Mouse (Mus musculus) natural killer cell, adult 2 months (primary cell): ENCODE results near the gene Arhgef17.

Experiments
- DNase-seq, 2 experiments: peaks; one replicate each; pipeline ENCODE4 v3.0.0; 2022; ENCODE audit warnings: low spot score in 2 of 2

Gene Arhgef17

DNA sequence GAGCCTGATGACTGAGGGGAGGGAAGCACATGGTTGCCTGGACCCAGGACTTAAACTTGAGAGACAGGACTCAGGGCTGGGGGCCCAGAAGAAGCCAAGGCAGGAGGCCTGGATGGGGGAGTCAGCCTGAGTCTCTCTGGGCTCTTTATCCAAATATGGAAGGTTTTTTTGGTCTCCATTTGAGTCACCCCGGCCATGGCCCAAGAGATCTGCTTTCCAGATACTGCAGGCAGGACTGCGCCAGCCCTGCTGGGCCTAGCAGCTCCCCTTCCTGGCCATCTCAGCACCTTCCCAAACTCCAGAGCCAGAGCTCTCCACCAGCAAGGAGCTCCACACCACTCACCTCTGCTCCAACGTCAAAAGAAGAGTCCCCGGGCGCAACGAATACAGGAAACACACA lies 15.4 kb downstream of the Arhgef17 start:
- DNase-seq: no peak

DNA sequence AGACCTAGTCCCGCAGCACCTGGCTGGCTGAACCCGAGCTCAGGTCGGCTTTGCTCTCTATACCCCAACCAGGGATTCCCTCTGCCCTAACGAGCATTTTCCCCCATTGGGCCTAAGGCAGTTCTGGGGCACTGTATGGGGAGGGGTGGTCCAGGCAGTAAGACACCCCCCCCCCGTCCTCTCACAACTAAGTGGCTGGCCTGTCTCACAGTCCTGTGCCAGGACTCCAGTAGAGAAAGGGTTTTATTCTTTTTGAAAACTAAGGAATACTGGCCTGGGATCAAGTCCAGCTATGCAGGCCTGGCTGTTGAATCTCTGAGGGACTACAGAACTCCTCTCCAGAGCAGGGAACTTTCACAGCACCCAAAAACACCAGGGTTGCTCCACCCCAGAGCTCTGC lies 16.7 kb downstream of the Arhgef17 start:
- DNase-seq: no peak

DNA sequence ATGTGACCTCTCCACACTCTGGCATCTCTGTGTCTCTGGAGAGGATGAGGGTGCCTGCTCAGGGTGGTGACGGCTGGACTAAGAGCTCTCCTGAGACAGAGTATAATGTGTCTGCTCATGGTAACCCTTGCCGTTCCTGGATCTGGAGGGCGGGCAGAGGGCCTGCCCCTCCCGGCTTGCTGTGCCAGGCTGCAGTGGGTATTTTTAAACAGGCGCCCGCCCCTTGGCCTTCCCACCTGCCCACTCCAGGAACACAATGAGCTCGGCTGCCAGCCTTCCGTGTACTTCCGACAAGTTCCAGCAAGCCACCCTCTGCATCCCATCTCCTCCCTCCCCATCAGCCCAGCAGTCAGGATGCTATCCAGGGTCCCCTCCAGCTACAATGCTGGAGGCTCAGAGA lies 20.1 kb downstream of the Arhgef17 start:
- no peak for DNase-seq

DNA sequence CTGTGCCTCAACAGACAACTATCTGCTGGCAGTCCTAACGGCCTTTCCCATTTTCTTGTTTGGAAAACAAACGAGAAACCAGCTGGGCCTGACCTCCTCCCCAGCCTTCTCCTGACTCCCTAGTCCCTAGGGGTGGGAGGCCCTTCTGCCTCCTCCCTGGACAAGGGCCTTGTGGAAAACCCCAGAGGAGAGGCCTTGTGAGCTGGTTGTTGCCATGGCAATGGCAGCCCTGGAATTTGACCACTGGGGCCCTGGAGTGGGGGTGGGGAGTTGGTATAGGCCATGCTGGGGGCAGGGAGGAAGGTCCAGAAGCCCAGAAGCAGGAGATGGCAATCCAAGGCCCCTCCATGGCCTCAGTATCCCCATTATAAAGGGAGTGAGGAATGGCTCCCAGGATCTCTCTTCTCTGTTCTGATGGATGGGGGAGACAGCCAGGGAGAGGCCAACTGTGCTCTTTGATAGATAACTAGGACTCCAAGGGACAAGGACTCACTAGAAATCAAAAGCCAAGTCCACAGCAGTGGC lies 20.6 kb downstream of the Arhgef17 start:
- no peak for DNase-seq

DNA sequence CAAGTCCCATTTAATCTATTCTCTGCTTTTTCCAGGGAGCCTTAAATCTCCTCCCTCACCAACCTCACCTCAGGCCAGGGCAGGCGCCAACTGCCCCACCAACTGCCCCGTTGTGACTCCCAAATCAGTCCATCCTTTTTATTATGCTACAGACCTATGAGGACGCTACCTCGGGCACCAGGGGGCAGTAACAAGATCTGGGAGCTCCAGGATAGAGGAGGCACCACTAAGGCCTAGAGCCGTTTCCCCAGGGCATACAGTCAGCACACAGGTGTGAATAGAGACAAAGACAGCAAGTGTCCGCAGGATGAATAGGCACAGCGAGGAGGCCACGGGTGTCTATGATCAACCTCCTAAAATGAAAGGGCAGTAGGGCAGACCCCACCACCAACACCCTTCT lies 23.3 kb downstream of the Arhgef17 start:
- no peak for DNase-seq

DNA sequence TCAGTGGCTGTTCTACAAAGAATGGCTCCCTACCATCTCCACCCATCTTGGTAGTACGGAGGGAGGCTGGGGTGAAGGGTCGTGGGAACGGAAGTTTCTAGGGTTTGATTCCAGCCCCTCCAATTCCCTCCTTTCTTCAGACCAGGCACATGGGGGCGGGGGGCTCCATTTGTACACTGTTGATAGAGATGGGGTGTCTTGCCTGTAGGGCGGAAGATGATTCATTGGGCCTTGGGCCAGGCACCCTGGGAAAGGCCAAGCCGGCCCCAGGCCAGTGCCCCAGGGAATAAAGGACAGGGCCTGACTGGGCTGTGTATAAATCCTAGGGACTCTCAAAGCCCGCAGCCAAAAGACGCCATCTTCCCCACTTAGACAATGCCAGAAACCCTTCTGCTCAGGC lies 23.8 kb downstream of the Arhgef17 start:
- no peak for DNase-seq

GRCm38 (mm10) chr7:100907231-100907630 lies 24.7 kb downstream of the Arhgef17 start:
- peak; percentile 61 to 76 for DNase-seq

- DNase-seq: no peak
Observed at GRCm38 (mm10) chr7:100906029-100906789, 25.7 kb downstream of the Arhgef17 start.

GRCm38 (mm10) chr7:100905037-100905436 lies 26.9 kb downstream of the Arhgef17 start:
- DNase-seq: no peak

GRCm38 (mm10) chr7:100904612-100905011 lies 27.3 kb downstream of the Arhgef17 start:
- DNase-seq: no peak

GRCm38 (mm10) chr7:100902451-100903137 lies 29.3 kb downstream of the Arhgef17 start:
- DNase-seq: no peak

DNA sequence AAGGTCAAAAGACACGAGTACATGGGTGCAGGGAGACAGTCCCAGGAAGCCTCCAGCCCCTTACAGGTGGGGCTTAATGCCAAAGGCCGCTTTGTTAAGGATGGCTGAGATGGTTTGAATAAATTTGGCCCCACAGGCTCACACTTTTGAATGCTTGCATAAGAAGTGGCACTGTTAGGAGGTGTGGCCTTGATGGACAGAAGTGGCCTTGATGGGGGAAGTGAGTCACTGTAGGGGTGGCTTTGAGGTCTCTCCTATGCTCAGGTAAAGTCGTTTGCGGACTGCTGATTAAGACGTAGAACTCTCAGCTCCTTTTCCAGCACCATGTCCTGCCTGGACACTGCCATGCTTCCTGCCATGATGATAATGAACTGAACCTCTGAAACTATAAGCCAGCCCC lies 34.1 kb downstream of the Arhgef17 start:
- DNase-seq: no peak

DNA sequence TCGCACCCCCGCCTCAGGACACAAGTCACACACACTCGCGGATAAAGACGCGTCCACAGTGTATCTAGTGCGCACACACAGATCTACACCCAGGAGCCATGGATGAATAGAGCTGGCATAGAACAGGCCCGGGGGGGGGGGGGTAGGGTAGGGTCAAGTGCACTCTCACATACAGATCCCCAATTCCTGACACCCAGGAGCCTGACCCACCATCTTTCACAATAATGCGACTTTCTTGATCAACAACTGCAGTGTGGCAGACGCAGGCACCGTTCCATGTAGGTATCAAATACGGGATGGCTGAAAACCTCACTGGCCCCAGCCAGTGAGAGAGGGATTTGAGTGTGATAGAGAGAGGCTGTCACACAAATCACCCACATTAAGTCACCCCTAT lies 37.1 kb downstream of the Arhgef17 start:
- DNase-seq: no peak

DNA sequence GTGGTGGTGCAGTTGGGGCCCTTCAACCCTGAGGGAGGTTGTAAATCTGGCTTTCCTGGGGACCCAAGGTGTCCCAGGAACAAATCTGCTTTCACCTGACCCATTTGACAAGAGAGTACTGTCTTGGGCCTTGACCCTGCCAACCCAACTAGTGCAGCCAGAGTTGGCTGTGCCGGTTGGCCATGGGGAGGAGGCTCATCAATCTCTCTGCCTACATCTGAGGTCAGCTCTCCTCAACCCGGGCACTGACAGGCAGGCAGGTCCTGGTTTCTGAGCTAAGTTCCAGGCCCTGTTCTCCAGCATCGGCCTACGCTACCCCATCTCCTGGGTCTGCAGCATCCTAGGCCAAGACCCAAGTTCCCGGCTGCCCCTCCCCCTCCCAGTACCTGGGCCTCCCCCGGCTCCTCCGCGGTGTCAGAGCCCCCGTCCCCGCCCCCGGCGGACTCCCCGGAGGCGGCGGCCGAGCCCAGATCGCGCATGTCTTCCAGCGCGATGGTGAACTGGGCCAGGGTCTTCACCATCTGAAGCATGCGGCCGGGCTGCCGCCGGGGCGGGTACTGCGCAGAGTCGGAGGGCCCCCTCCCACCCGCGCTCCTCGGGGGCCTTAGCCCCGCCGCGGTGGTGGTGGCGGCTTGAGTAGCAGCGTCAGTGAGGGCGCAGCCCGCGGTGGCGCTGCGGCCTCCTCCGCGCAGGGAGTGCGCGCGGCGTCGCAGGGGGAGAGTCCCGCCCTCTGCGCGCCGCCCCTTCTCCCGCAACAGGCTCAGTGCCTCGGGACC lies 37.7 kb downstream of the Arhgef17 start:
- no peak for DNase-seq

- DNase-seq: no peak
Observed at GRCm38 (mm10) chr7:100893249-100894056, 38.5 kb downstream of the Arhgef17 start.

DNA sequence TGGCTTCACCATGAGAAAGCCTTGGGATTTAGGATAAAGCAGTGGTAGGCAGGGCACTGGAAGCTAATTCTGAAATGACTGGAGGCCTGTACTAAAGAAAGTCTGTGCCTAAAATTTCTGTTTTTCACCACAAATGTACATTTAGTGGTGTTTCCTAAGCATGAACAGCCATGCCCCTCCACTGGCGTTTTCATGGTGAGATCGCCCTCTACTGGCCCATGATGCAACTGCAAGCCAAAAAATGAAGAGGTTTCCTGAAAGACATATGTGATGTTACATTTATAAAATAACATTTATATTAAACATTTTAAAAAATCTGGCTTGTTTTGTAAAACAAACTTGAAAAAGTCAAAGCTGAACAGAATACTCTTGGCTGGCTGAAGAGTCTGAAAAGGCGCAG lies 45.4 kb downstream of the Arhgef17 start:
- peak; percentile 50 to 67 for DNase-seq

DNA sequence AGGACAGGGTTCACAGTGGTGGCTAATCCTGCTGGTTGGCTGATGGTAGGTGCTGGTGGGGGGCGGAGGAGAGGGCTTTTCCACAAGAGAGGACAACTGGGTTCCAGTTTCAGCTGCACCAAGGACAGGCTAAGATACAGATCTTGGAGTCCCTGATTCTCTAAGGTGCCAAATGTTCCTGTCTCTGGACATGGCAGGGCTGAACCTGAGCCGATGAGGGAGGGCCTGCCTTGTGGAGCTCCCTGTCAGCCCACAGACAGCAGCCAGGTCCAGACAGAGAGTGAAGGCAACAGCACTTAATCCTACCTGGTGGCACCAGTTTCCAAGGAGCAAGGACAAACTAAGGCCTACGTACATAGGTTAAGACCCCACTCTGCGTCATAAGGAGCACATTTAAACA lies 47.4 kb downstream of the Arhgef17 start:
- no peak for DNase-seq

- DNase-seq: no peak
Observed at GRCm38 (mm10) chr7:100881950-100882349, 50.0 kb downstream of the Arhgef17 start.

GRCm38 (mm10) chr7:100881531-100881930 lies 50.4 kb downstream of the Arhgef17 start:
- no peak for DNase-seq

- DNase-seq: peak; percentile 61 to 70
Observed at GRCm38 (mm10) chr7:100879595-100879994, 52.3 kb downstream of the Arhgef17 start.

GRCm38 (mm10) chr7:100876771-100877170 lies 55.1 kb downstream of the Arhgef17 start:
- DNase-seq: no peak

GRCm38 (mm10) chr7:100876293-100876692 lies 55.6 kb downstream of the Arhgef17 start:
- DNase-seq: no peak
